Mouse (Mus musculus) myocyte (in vitro differentiated cells): ENCODE data around the gene Cd27. TPM values are rescaled to one million over a fixed set of nuclear protein-coding genes. Genes with fewer than 3 reads are reported as not detected.

Experiments
- H3K27me3 ChIP-seq: one replicate; pipeline ENCODE4 v1.6.1; 2011; ENCODE audit not compliant: control insufficient read depth, insufficient read depth, insufficient read length
- H3K36me3 ChIP-seq: one replicate; pipeline ENCODE4 v1.6.1; 2011; ENCODE audit not compliant: control insufficient read depth, insufficient read depth
- H3K4me2 ChIP-seq: one replicate; pipeline ENCODE4 v1.6.1; 2011; ENCODE audit warnings: low read depth, control low read depth
- H3K4me3 ChIP-seq: one replicate; pipeline ENCODE4 v1.5.1; 2011; ENCODE audit warnings: mild to moderate bottlenecking, control low read depth, moderate library complexity
- H3K79me2 ChIP-seq: one replicate; pipeline ENCODE4 v1.6.1; 2011; ENCODE audit not compliant: control insufficient read depth, insufficient read depth
- H3ac ChIP-seq: one replicate; pipeline ENCODE4 v1.6.1; 2011; ENCODE audit not compliant: control insufficient read depth, insufficient read length
- CEBPB ChIP-seq: IDR thresholded peaks from 2 replicates; pipeline ENCODE4 v1.6.1; 2011; ENCODE audit warnings: mild to moderate bottlenecking, moderate library complexity; ENCODE audit not compliant: poor library complexity, insufficient read depth, severe bottlenecking
- E2F4 ChIP-seq: IDR thresholded peaks from one replicate; pipeline ENCODE4 v1.6.1; 2011; ENCODE audit warnings: mild to moderate bottlenecking, control low read depth, moderate library complexity; ENCODE audit not compliant: insufficient read depth
- MAX ChIP-seq: IDR thresholded peaks from one replicate; pipeline ENCODE4 v1.6.1; 2011; ENCODE audit warnings: low read depth, mild to moderate bottlenecking, control low read depth
- MYOD1 ChIP-seq, 3 experiments: IDR thresholded peaks; one replicate each; pipeline ENCODE4 v1.6.1; 2011; ENCODE audit warnings: control low read depth in 2 of 3, low read depth in 2 of 3, mild to moderate bottlenecking in 2 of 3, moderate library complexity in 1 of 3; ENCODE audit not compliant: insufficient read length in 2 of 3, control insufficient read depth in 1 of 3
- MYOG ChIP-seq, 3 experiments: IDR thresholded peaks; one replicate each; pipeline ENCODE4 v1.6.1; 2011; ENCODE audit warnings: control low read depth in 2 of 3, low read depth in 2 of 3, mild to moderate bottlenecking in 2 of 3; ENCODE audit not compliant: insufficient read length in 2 of 3, control insufficient read depth in 1 of 3, insufficient read depth in 1 of 3
- POLR2A ChIP-seq: IDR thresholded peaks from one replicate; pipeline ENCODE4 v1.6.1; 2011; ENCODE audit warnings: low read depth, mild to moderate bottlenecking, control low read depth, moderate library complexity; ENCODE audit not compliant: insufficient read length
- POLR2AphosphoS2 ChIP-seq: IDR thresholded peaks from one replicate; pipeline ENCODE4 v1.6.1; 2011; ENCODE audit warnings: low read depth, control low read depth; ENCODE audit not compliant: insufficient read length
- REST ChIP-seq: IDR thresholded peaks from one replicate; pipeline ENCODE4 v1.6.1; 2011; ENCODE audit warnings: mild to moderate bottlenecking, control low read depth, moderate library complexity; ENCODE audit not compliant: insufficient read depth, insufficient read length
- SRF ChIP-seq: IDR thresholded peaks from one replicate; pipeline ENCODE4 v1.6.1; 2011; ENCODE audit warnings: low read depth; ENCODE audit not compliant: control insufficient read depth, insufficient read length
- TCF12 ChIP-seq: IDR thresholded peaks from one replicate; pipeline ENCODE4 v1.6.1; 2011; ENCODE audit warnings: mild to moderate bottlenecking, control low read depth; ENCODE audit not compliant: poor library complexity, insufficient read depth, severe bottlenecking
- TCF3 ChIP-seq: IDR thresholded peaks from one replicate; pipeline ENCODE4 v1.6.1; 2011; ENCODE audit warnings: low read depth, control low read depth; ENCODE audit not compliant: insufficient read length
- USF1 ChIP-seq: IDR thresholded peaks from one replicate; pipeline ENCODE4 v1.6.1; 2011; ENCODE audit warnings: low read depth, mild to moderate bottlenecking, control low read depth, moderate library complexity
- polyA plus RNA-seq: library from polyadenylated mRNA; unstranded; fragments of >200 nt; fragmentation: generic; extraction: Trizol; gene quantifications from one replicate; pipeline ENCODE4 v1.2.1, GENCODE M21; 2012; ENCODE audit warnings: missing spikeins

Cd27 gene
- polyA plus RNA-seq, 1 experiment: 1.5 TPM

- H3K4me3 ChIP-seq: no peak overlapping the region
- no peak overlapping the region for H3ac ChIP-seq
- H3K4me2 ChIP-seq: no peak overlapping the region
- no peaks in the 10 kb centered on the region for H3K36me3 ChIP-seq
- H3K27me3 ChIP-seq: no peaks in the 10 kb centered on the region
- no peaks in the 10 kb centered on the region for H3K79me2 ChIP-seq
- TF ChIP-seq TCF12: no peak
- no peak for TF ChIP-seq E2F4
- no peak for TF ChIP-seq MYOG (IDR thresholded peaks at IDR 0.05; ENCODE audit: control insufficient read depth in 1 of 3, insufficient read depth in 1 of 3, insufficient read length in 2 of 3, low read depth in 2 of 3)
- no peak for TF ChIP-seq MAX
- TF ChIP-seq POLR2A: no peak
- TF ChIP-seq REST: no peak
- TF ChIP-seq CEBPB: no peak
- no peak for TF ChIP-seq MYOD1 (IDR thresholded peaks at IDR 0.05; ENCODE audit: control insufficient read depth in 1 of 3, insufficient read length in 2 of 3, low read depth in 2 of 3)
- TF ChIP-seq SRF: no peak
- no peak for TF ChIP-seq TCF3
- TF ChIP-seq POLR2AphosphoS2: no peak
- no peak for TF ChIP-seq USF1
These were observed 611 bp upstream of the Cd27 start for GRCm38 (mm10) chr6:125237421-125237820.

GRCm38 (mm10) chr6:125236341-125236740 is 469 bp downstream of the Cd27 start:
- no peaks in the 10 kb centered on the region for H3K27me3 ChIP-seq
- TF ChIP-seq MAX: no peak
- TF ChIP-seq E2F4: no peak
- no peak for TF ChIP-seq REST
- no peak for TF ChIP-seq MYOD1 (IDR thresholded peaks at IDR 0.05; ENCODE audit: control insufficient read depth in 1 of 3, insufficient read length in 2 of 3, low read depth in 2 of 3)
- no peak for TF ChIP-seq SRF
- TF ChIP-seq TCF3: no peak
- TF ChIP-seq MYOG (IDR thresholded peaks at IDR 0.05; ENCODE audit: control insufficient read depth in 1 of 3, insufficient read depth in 1 of 3, insufficient read length in 2 of 3, low read depth in 2 of 3): no peak
- TF ChIP-seq USF1: no peak
- TF ChIP-seq POLR2AphosphoS2: no peak
- TF ChIP-seq POLR2A: no peak
- no peak overlapping the region for H3ac ChIP-seq
- H3K4me3 ChIP-seq: no peak overlapping the region
- no peaks in the 10 kb centered on the region for H3K79me2 ChIP-seq
- H3K36me3 ChIP-seq: no peaks in the 10 kb centered on the region
- H3K4me2 ChIP-seq: no peak overlapping the region

GRCm38 (mm10) chr6:125234520-125234828 is 2.3 kb downstream of the Cd27 start:
- TF ChIP-seq POLR2AphosphoS2 (no peak), MYOG (IDR thresholded peaks at IDR 0.05; ENCODE audit: control insufficient read depth in 1 of 3, insufficient read depth in 1 of 3, insufficient read length in 2 of 3, low read depth in 2 of 3) (peak in 1 of 3 experiments; percentile 85), MYOD1 (IDR thresholded peaks at IDR 0.05; ENCODE audit: control insufficient read depth in 1 of 3, insufficient read length in 2 of 3, low read depth in 2 of 3) (peak in 2 of 3 experiments; percentile 58 to 61)
- no peaks in the 10 kb centered on the region for H3K36me3 ChIP-seq
- no peak overlapping the region for H3ac ChIP-seq
- H3K4me2 ChIP-seq: peak overlapping the region; percentile 41
- H3K79me2 ChIP-seq: no peaks in the 10 kb centered on the region
- H3K27me3 ChIP-seq: no peaks in the 10 kb centered on the region
- H3K4me3 ChIP-seq: no peak overlapping the region

- no peaks in the 10 kb centered on the region for H3K36me3 ChIP-seq
- H3K27me3 ChIP-seq: no peaks in the 10 kb centered on the region
- no peaks in the 10 kb centered on the region for H3K79me2 ChIP-seq
- no peak overlapping the region for H3ac ChIP-seq
- no peak overlapping the region for H3K4me3 ChIP-seq
- peak overlapping the region; percentile 41 for H3K4me2 ChIP-seq
- TF ChIP-seq USF1 (no peak), POLR2AphosphoS2 (no peak), MAX (no peak), MYOG (IDR thresholded peaks at IDR 0.05; ENCODE audit: control insufficient read depth in 1 of 3, insufficient read depth in 1 of 3, insufficient read length in 2 of 3, low read depth in 2 of 3) (no peak), MYOD1 (IDR thresholded peaks at IDR 0.05; ENCODE audit: control insufficient read depth in 1 of 3, insufficient read length in 2 of 3, low read depth in 2 of 3) (no peak), CEBPB (no peak), TCF3 (no peak), REST (no peak), E2F4 (no peak), SRF (no peak), TCF12 (no peak), POLR2A (no peak)
These were observed 2.8 kb downstream of the Cd27 start for GRCm38 (mm10) chr6:125233816-125234519.

- H3K4me2 ChIP-seq: peak overlapping the region; percentile 89
- H3K79me2 ChIP-seq: no peaks in the 10 kb centered on the region
- peak overlapping the region; percentile 58 for H3K4me3 ChIP-seq
- no peak overlapping the region for H3ac ChIP-seq
- no peaks in the 10 kb centered on the region for H3K36me3 ChIP-seq
- TF ChIP-seq MYOG (IDR thresholded peaks at IDR 0.05; ENCODE audit: control insufficient read depth in 1 of 3, insufficient read depth in 1 of 3, insufficient read length in 2 of 3, low read depth in 2 of 3): no peak
- no peak for TF ChIP-seq CEBPB
- no peak for TF ChIP-seq USF1
- no peaks in the 10 kb centered on the region for H3K27me3 ChIP-seq
These were observed 4.3 kb downstream of the Cd27 start for GRCm38 (mm10) chr6:125232516-125232915.
